Mouse (Mus musculus): ENCODE measurements at regions not wholly inside any gene's neighbourhood (a gene's known extent, or its start where the extent isn't known, plus 50 kb on each side); places are given as distances from the start of the nearest gene placed in this dataset.

- no peak for DNase-seq
Measured at GRCm38 (mm10) chr8:51032386-51032785, 2188.6 kb upstream of the Tenm3 start.

DNA sequence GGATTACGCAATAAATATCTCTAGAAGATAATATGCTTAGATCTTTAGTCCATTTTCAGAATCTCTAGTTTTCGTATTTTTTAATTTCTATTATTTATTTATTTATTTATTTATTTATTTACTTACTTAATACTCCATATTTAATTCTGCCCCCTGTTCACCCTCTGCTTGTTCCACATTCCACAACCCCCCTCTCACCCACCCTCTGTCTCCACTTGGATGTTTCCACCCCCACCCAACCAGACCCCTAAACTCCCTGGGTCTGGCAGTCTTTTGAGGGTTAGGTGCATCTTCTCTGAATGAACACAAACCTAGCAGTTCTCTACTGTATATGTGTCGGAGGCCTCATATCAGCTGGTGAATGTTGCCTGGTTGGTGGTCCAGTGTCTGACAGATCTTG, 2166.8 kb upstream of the Tenm3 start:
- DNase-seq, result no peak

DNA sequence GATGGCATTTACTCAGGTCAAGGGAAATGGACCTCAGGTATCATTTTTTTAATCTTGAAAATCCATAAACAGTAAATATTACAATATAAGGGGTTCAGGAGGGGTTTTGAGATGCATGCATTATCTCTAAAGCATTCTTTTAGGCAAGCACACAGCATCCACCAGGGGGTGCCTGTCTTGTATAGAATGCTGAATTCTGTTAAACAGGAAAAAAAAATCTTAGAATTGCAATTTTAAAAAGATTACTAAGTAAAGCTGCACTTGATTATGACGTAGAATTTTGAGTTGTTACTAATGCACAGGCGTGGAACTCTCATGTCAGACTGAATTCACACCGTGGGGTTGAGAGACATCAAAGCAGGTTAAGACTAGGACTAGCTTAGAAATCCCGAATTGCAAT, 2123.6 kb upstream of the Tenm3 start:
- DNase-seq, result peak; percentile 63 to 64

- peak; percentile 43 to 52 for DNase-seq
Measured at GRCm38 (mm10) chr8:50917540-50917939, 2073.8 kb upstream of the Tenm3 start.

DNA sequence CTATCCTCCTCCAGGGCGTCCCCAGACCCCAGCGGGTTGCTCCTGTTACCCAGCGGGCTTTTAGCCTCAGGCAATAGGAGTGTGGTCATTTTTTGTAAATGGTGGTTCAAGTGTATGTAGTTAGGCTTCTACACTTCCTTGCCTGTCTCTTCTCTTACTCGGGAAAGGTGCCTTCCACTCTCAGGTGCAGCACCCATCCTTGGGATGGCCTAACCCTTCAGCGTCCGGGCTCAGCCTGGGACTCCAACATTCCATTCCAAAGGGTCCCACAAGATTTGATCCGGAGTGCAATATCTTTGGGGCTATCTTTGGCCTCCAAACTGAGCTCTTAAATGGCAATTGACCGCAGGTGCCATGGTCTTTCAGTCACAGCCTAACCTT, 2073.0 kb upstream of the Tenm3 start:
- DNase-seq, result no peak

- peak; percentile 72 to 85 for DNase-seq
Measured at GRCm38 (mm10) chr8:50915876-50916732, 2072.4 kb upstream of the Tenm3 start.

DNA sequence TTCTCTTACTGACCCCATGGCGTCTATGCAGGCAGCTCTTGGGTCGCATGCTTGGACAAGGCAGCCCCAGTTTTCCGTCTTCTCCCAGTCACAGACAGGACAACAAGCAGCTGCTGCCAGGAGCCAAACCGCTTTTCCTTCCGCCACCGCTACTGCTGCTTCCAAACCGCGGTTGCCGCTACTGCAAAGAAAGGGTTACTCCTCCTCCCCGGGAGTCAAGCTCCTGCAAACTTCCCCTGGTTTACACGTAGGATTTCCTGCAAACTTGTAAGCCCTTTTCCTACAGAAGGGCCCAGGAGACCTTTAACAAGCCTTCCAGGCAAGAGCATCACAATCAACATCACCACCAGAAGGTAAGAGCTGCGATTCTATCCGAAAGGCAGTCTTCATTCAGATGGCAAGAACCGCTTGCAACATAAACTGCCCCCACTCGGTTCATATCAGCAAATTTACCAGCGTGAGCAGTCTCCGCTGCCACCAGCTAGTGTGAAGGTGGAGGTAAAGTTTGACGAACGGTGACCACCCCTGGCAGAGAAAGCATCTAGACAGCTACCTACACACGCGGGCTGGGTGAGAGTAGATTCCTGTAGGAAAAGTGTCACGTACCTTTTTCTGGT, 2071.6 kb upstream of the Tenm3 start:
- peak; percentile 57 for DNase-seq

GRCm38 (mm10) chr8:50914615-50915014, 2070.9 kb upstream of the Tenm3 start:
- DNase-seq, result peak in 1 of 2 experiments; percentile 6

GRCm38 (mm10) chr8:50878198-50878597, 2034.4 kb upstream of the Tenm3 start:
- DNase-seq, result peak in 1 of 2 experiments; percentile 1
